Mouse (Mus musculus): ENCODE results near the gene Pfkfb3. TPM values are rescaled to one million over a fixed set of nuclear protein-coding genes. Genes with fewer than 3 reads are reported as not detected.

Pfkfb3 gene
- total RNA-seq, 4 experiments from 2014 or later = 28.1 to 40.4 (median 30.9) TPM

GRCm38 (mm10) chr2:11502255-11502765, 51.6 kb downstream of the Pfkfb3 start:
- no peak for DNase-seq (ENCODE audit: low spot score in 2 of 2)

GRCm38 (mm10) chr2:11501301-11502254, 52.3 kb downstream of the Pfkfb3 start:
- peak; percentile 89 for DNase-seq (ENCODE audit: low spot score in 2 of 2)

- peak; percentile 6 to 21 for DNase-seq (ENCODE audit: low spot score in 2 of 2)
These were observed 53.2 kb downstream of the Pfkfb3 start for GRCm38 (mm10) chr2:11500666-11501065.

GRCm38 (mm10) chr2:11496601-11497031, 57.3 kb downstream of the Pfkfb3 start:
- DNase-seq (ENCODE audit: low spot score in 2 of 2) = peak in 1 of 2 experiments; percentile 61

GRCm38 (mm10) chr2:11494841-11495255, 59.0 kb downstream of the Pfkfb3 start:
- DNase-seq (ENCODE audit: low spot score in 2 of 2) = peak in 1 of 2 experiments; percentile 28

GRCm38 (mm10) chr2:11492855-11493254, 61.0 kb downstream of the Pfkfb3 start:
- no peak for DNase-seq (ENCODE audit: low spot score in 2 of 2)

- no peak for DNase-seq (ENCODE audit: low spot score in 2 of 2)
These were observed 62.4 kb downstream of the Pfkfb3 start for GRCm38 (mm10) chr2:11491471-11491870.

- DNase-seq (ENCODE audit: low spot score in 2 of 2) = no peak
These were observed 63.3 kb downstream of the Pfkfb3 start for GRCm38 (mm10) chr2:11490554-11490953.

- no peak for DNase-seq (ENCODE audit: low spot score in 2 of 2)
These were observed 70.7 kb downstream of the Pfkfb3 start for GRCm38 (mm10) chr2:11483226-11483625.

GRCm38 (mm10) chr2:11482364-11482763, 71.5 kb downstream of the Pfkfb3 start:
- DNase-seq (ENCODE audit: low spot score in 2 of 2) = no peak

GRCm38 (mm10) chr2:11478960-11479359, 74.9 kb downstream of the Pfkfb3 start:
- DNase-seq (ENCODE audit: low spot score in 2 of 2) = no peak

GRCm38 (mm10) chr2:11475316-11475715, 78.6 kb downstream of the Pfkfb3 start:
- no peak for DNase-seq (ENCODE audit: low spot score in 2 of 2)

GRCm38 (mm10) chr2:11464661-11465099, 89.2 kb downstream of the Pfkfb3 start:
- no peak for DNase-seq (ENCODE audit: low spot score in 2 of 2)

GRCm38 (mm10) chr2:11460976-11461375, 92.9 kb downstream of the Pfkfb3 start:
- DNase-seq (ENCODE audit: low spot score in 2 of 2) = no peak

- DNase-seq (ENCODE audit: low spot score in 2 of 2) = no peak
These were observed 95.4 kb downstream of the Pfkfb3 start for GRCm38 (mm10) chr2:11458494-11458893.

- no peak for DNase-seq (ENCODE audit: low spot score in 2 of 2)
These were observed 96.0 kb downstream of the Pfkfb3 start for GRCm38 (mm10) chr2:11457904-11458303.

GRCm38 (mm10) chr2:11448711-11449110, 105.2 kb downstream of the Pfkfb3 start:
- DNase-seq (ENCODE audit: low spot score in 2 of 2) = no peak

GRCm38 (mm10) chr2:11447865-11448264, 106.0 kb downstream of the Pfkfb3 start:
- DNase-seq (ENCODE audit: low spot score in 2 of 2) = no peak

GRCm38 (mm10) chr2:11445722-11446121, 108.2 kb downstream of the Pfkfb3 start:
- no peak for DNase-seq (ENCODE audit: low spot score in 2 of 2)

GRCm38 (mm10) chr2:11441864-11442263, 112.0 kb downstream of the Pfkfb3 start:
- no peak for DNase-seq (ENCODE audit: low spot score in 2 of 2)

- no peak for DNase-seq (ENCODE audit: low spot score in 2 of 2)
These were observed 115.5 kb downstream of the Pfkfb3 start for GRCm38 (mm10) chr2:11438231-11438954.

- no peak for DNase-seq (ENCODE audit: low spot score in 2 of 2)
These were observed 117.5 kb downstream of the Pfkfb3 start for GRCm38 (mm10) chr2:11436353-11436752.

Measured in left cerebral cortex, adult 8-10 months (tissue).